Mouse (Mus musculus) central nervous system, embryonic 14 days (tissue): ENCODE results near the gene Blvrb. TPM values are rescaled to one million over a fixed set of nuclear protein-coding genes. Genes with fewer than 3 reads are reported as not detected.

ENCODE experiments used
- polyA plus RNA-seq: library from polyadenylated mRNA; depleted of rRNA; stranded (reverse); fragments of >200 nt; gene quantifications from 2 replicates; pipeline ENCODE4 v1.2.3, GENCODE M21; 2012; rRNA removed

The Blvrb gene
- 18.0 and 25.5 TPM in 2 replicates for polyA plus RNA-seq

DNA sequence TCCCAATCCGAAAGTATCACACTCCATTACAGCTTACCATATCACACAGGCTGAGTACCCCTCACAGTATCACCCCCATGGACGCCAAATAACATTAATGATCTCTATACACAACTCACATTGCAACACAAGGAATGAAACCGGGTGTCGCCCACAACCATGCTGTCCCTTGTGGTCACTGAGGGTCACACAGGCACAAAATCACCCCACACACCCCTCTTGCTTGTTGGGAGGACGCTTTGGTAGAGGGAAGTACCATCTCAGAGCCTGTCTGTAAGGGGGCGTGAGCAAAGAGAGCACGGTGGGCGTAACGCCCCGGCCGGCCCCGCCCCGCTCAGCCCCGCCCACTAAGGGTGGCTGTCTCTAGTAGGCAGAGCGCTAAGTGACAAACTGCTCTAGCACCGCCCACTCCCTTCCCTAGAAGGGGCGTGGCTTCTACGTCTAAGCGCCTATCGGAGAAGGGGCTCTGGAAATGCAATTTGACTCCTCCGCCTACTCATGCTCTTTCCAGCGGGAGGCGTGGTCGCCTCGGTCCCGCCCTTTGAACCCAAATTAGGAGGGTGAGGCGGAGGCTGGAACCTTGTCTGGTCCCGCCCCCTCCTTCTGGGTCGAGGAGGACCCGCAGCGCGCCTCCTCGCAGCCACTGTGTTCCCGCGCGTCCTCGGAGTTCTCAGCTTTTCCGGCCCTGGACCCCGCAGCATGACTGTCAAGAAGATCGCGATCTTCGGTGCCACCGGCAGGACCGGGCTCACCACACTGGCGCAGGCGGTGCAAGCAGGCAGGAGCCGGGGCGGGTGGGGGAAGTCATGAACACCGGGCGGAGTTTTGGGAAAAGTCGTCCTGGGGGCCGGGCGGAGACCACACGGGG is at the start of gene Blvrb, which contains the start of gene Sptbn4:
TSS of gene Blvrb (plus strand) at position 560 of the 868 bp plus-strand sequence.
TSS of gene Sptbn4 (minus strand) at position 268 of the 868 bp plus-strand sequence.

DNA sequence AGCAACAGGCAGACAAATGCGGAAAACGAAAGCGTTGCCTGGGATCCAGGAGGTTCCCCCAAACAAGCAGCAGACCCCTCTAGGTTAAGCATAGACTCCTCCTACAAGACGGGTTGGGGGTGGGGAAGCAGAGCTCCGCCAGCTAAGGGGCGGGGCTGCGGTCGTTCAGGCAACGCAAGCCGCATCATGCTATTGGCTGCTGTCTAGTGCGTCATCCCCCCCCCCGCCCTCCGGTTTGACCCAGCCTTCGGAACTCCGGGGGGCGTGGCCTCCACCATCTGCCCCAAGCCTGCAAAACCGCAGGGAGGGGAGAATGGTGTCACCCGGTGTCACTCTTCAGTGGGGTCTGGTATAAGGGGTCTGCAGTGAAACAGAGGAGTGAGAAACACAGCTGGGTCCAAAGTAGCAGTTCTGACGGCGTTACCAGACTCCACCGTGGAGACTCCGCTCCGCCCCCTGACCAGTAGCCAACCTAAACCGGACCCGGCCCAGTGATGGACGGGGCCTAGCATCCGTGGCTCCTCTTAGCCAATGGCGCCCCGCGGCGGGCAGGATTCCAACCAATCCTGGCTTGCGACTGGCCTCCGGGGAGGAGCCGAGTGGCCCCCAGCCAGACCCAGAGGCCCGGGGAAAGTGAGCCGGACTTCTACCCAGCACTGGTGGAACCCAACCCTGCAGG is 25.5 kb downstream of the Blvrb start, which contains the start of gene Sertad3:
TSS of gene Sertad3 (plus strand) at position 613 of the 679 bp plus-strand sequence.

DNA sequence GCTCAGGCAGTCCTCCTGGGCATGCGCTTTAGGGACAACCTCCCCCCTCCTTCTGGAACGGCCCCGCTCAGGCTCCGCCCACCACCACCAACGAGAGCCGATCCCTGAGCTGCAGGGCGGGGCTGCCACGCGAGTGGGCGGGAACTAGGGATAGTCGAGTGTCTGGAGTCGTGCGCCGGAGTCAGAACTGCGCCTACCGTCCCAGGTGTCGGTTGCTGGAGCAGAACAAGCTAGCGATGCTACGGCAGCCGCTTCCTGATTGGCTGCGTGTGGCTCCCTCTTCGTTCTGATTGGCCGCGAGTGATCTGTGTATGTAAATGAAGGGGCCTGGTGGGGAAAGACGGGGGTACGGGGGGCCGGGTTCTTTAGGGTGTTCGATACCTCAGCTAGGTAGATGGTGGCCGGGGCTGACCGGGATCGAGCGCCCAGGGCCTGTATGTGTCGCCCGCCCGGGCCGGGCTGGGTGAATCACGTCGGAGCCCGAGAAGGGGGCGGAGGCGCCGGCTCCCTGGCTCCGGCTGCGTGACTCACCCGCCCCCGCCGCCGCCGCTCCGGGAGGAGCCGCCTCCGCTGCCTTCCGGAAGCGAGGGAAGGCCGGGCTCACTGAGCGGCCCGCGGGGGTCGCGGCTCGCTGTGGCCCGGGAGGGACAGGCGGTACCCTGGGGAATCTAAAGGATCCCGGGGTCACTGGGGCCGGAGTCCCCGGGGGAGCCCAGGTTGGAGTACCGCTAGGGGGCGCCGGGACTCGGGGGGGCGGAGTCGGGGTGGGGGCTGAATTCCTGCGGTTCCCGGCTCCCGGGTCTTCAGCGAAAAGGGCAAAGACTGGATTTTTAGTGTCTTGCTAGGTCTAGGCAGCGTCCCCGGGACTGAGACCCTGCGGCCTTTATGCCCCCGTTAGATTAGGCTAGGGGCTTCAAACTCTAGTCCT is 39.3 kb downstream of the Blvrb start, which contains the start of gene Sertad1:
TSS of gene Sertad1 (plus strand) at position 141 of the 928 bp plus-strand sequence.

DNA sequence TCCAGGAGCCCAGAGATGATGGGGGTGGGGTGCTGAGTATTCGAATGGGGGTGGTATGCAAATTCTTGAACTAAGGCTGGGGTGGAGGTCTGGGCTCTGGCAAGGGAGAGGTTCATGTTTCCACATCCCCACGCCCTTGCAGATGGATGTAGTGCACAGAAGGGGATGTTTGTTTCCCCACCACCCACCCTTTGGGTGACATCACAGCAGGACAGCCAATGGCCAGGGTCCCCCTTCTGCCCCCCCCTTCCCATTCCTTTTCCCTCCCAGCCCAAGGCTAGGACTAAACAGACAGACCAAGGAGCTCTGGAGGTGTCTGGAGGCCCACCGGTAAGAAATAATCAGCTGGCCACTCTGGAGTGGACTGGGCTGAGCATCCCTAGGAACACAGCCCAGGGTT is 51.3 kb downstream of the Blvrb start, which contains the start of gene Prx:
TSS of gene Prx (plus strand) at position 289 of the 400 bp plus-strand sequence.

Other genes starting within 250 kb of the Blvrb start
- 12.6 and 13.0 TPM in 2 replicates for gene Itpkc, start 219.3 kb upstream of the Blvrb start, polyA plus RNA-seq
- gene Coq8b, start 215.0 kb upstream of the Blvrb start, polyA plus RNA-seq, result 42.3 and 43.1 TPM in 2 replicates
- gene Numbl, start 189.5 kb upstream of the Blvrb start, polyA plus RNA-seq, result 95.3 and 97.1 TPM in 2 replicates
- 23.4 and 35.0 TPM in 2 replicates for gene Ltbp4, start 110.3 kb upstream of the Blvrb start, polyA plus RNA-seq
- gene Shkbp1, start 92.0 kb upstream of the Blvrb start, polyA plus RNA-seq, result 139 and 156 TPM in 2 replicates
- not detected in 2 replicates for gene Gm20479, start 90.6 kb upstream of the Blvrb start, polyA plus RNA-seq
- 19.9 and 20.5 TPM in 2 replicates for gene Sptbn4, start 292 bp upstream of the Blvrb start, polyA plus RNA-seq
- 12.0 and 16.2 TPM in 2 replicates for gene Sertad3, start 25.8 kb downstream of the Blvrb start, polyA plus RNA-seq
- gene Sertad1, start 38.9 kb downstream of the Blvrb start, polyA plus RNA-seq, result 6.8 and 10.9 TPM in 2 replicates
- gene Prx, start 51.3 kb downstream of the Blvrb start, polyA plus RNA-seq, result 2.2 and 3.5 TPM in 2 replicates
- gene Hipk4, start 75.3 kb downstream of the Blvrb start, polyA plus RNA-seq, result 1.7 and 2.3 TPM in 2 replicates
- gene Pld3, start 105.2 kb downstream of the Blvrb start, polyA plus RNA-seq, result 131 and 151 TPM in 2 replicates
- gene 2310022A10Rik, start 105.3 kb downstream of the Blvrb start, polyA plus RNA-seq, result 42.0 and 43.1 TPM in 2 replicates
- 70.1 and 73.9 TPM in 2 replicates for gene Akt2, start 143.6 kb downstream of the Blvrb start, polyA plus RNA-seq
- gene Ttc9b, start 205.9 kb downstream of the Blvrb start, polyA plus RNA-seq, result 36.9 and 44.1 TPM in 2 replicates
- gene Map3k10, start 226.6 kb downstream of the Blvrb start, polyA plus RNA-seq, result 65.0 and 67.7 TPM in 2 replicates
- gene Zfp607b, start 241.4 kb downstream of the Blvrb start, polyA plus RNA-seq, result 6.6 and 8.8 TPM in 2 replicates